Comparison of ENCODE assay signal across 27 mouse cellular contexts in the genomic region with DNA sequence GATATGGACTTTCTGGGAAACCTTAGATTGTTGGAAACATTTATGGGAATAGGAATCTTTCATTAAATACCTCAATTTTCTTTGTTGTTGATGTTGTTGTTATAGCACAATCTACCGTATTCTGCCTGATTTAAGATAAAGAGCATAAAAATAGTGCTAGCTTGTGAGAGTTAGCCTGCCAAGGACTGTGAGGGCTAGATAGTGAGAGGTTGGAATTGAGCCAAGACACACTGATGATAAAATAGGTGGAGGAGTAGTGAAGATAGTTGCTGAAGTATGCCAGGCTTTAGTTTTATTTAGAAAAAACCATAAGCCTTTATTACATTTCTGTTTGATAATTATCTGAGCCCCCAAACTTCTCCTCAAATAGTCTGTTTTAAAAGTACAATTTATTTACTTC. TPM values are rescaled to one million over a fixed set of nuclear protein-coding genes. Genes with fewer than 3 reads are reported as not detected.
DNase-seq lines count a peak whose midpoint lies in the region; ATAC-seq lines count a peak whose summit lies in the region.
"Had no signal": no experiment of that assay in that cellular context is flagged by ENCODE, and none has a peak within 500 bp of the region (broad histone marks: within the 10 kb centered on the region; RNA-seq: fewer than 3 reads in every experiment).

No protein-coding gene starts in this region.

- no peak overlapping the region; the same call in 1 of the 2 replicates for H3K4me2 ChIP-seq in liver, embryonic 11.5 days
- H3K4me2 ChIP-seq in liver, embryonic 12.5 days, result peak overlapping the region; percentile 12; the same call in 1 of the 2 replicates
- H3K4me2 ChIP-seq: embryonic facial prominence, embryonic 12.5 days; forebrain, embryonic 13.5 days; heart, embryonic 11.5 days; hindbrain, embryonic 13.5 days; limb, embryonic 12.5 days; neural tube, embryonic 12.5 days had no signal

- no peak for DNase-seq in liver, embryonic 11.5 days (ENCODE audit: low spot score)
- no peak for DNase-seq in liver
- DNase-seq in brain, adult 2 months (ENCODE audit: low read depth, low spot score), result peak; percentile 47
- no peak for DNase-seq in Muller cell, postnatal 12 days (ENCODE audit: inconsistent ontology term)
- DNase-seq: adrenal gland, postnatal 14 days; cerebellum, adult 11-12 months; cerebellum, postnatal 14 days; gastrocnemius, adult 2 months; heart, postnatal 36 days; kidney, adult 9 months; kidney, postnatal 14 days; lung, adult 2 months; lung, postnatal 14 days; midbrain, embryonic 14.5 days; right cerebral cortex, postnatal 14 days; spleen, adult 18-20 months had no signal

- no peaks in the 10 kb centered on the region for H3K9me3 ChIP-seq in liver, embryonic 11.5 days (ENCODE audit: control insufficient read depth, low read length)
- H3K9me3 ChIP-seq in liver, embryonic 12.5 days (replicated peaks), result no peaks in the 10 kb centered on the region
- H3K9me3 ChIP-seq: embryonic facial prominence, embryonic 12.5 days; forebrain, embryonic 13.5 days; hindbrain, embryonic 13.5 days; limb, embryonic 12.5 days; neural tube, embryonic 12.5 days had no signal

- H3K27ac ChIP-seq in liver, embryonic 11.5 days (ENCODE audit: low read depth, low read length), result no peak overlapping the region
- no peak overlapping the region for H3K27ac ChIP-seq in liver, embryonic 12.5 days
- H3K27ac ChIP-seq: embryonic facial prominence, embryonic 12.5 days; forebrain, embryonic 13.5 days; gastrocnemius, adult 2 months; hindbrain, embryonic 13.5 days; limb, embryonic 12.5 days; neural tube, embryonic 12.5 days had no signal

- no peak overlapping the region for H3K9ac ChIP-seq in liver, embryonic 11.5 days (ENCODE audit: low read depth, low read length)
- no peak overlapping the region for H3K9ac ChIP-seq in liver, embryonic 12.5 days
- H3K9ac ChIP-seq: embryonic facial prominence, embryonic 12.5 days; forebrain, embryonic 13.5 days; hindbrain, embryonic 13.5 days; limb, embryonic 12.5 days; neural tube, embryonic 12.5 days had no signal

- H3K4me1 ChIP-seq in liver, embryonic 11.5 days (replicated peaks; ENCODE audit: control insufficient read depth, insufficient read depth, low read length), result peaks cover 2% of the 10 kb centered on the region; the same call in 1 of the 2 replicates
- H3K4me1 ChIP-seq in liver, embryonic 12.5 days, result peaks cover 18% of the 10 kb centered on the region
- H3K4me1 ChIP-seq: embryonic facial prominence, embryonic 12.5 days; forebrain, embryonic 13.5 days; hindbrain, embryonic 13.5 days; limb, embryonic 12.5 days; neural tube, embryonic 12.5 days had no signal

- 70% methylated on average over 1 of the region's 1 CpGs for WGBS in liver, embryonic 11.5 days
- WGBS in liver, embryonic 12.5 days (ENCODE audit: insufficient replicate concordance), result 20% methylated on average over 1 of the region's 1 CpGs

- peaks cover 7% of the 10 kb centered on the region for H3K36me3 ChIP-seq in liver, embryonic 11.5 days (ENCODE audit: control insufficient read depth, insufficient read depth, low read length)
- peaks cover 65% of the 10 kb centered on the region for H3K36me3 ChIP-seq in liver, embryonic 12.5 days

- H3K27me3 ChIP-seq in liver, embryonic 11.5 days (replicated peaks; ENCODE audit: control insufficient read depth, insufficient read depth, low read length), result no peaks in the 10 kb centered on the region
- H3K27me3 ChIP-seq in liver, embryonic 12.5 days (replicated peaks), result no peaks in the 10 kb centered on the region
- H3K27me3 ChIP-seq: embryonic facial prominence, embryonic 12.5 days; forebrain, embryonic 13.5 days; hindbrain, embryonic 13.5 days; limb, embryonic 12.5 days; neural tube, embryonic 12.5 days had no signal

- peak; percentile 75 for ATAC-seq in liver, embryonic 11.5 days (replicated peaks; ENCODE audit: low FRiP score)
- peak; percentile 73; the same call in 1 of the 2 replicates for ATAC-seq in liver, embryonic 12.5 days
- ATAC-seq in megakaryocyte progenitor cell, adult 5-6 weeks (replicated peaks; ENCODE audit: poor library complexity), result peak; percentile 88
- ATAC-seq in activated CD4-positive, CD25-positive, alpha-beta regulatory T cell, adult 4 months, result no peak
- no peak for ATAC-seq in frontal cortex, adult (ENCODE audit: low TSS enrichment)

- H3K4me3 ChIP-seq in liver, embryonic 11.5 days (ENCODE audit: low read depth, low read length), result no peak overlapping the region
- H3K4me3 ChIP-seq in liver, embryonic 12.5 days, result no peak overlapping the region
- H3K4me3 ChIP-seq: embryonic facial prominence, embryonic 12.5 days; erythroblast, embryonic 14.5 days; forebrain, embryonic 13.5 days; gastrocnemius, adult 2 months; hindbrain, embryonic 13.5 days; limb, embryonic 12.5 days; neural tube, embryonic 12.5 days had no signal

RNA-seq across cellular contexts. Expression of a gene that starts 14.4 kb away (rescaled TPM):
- 292 and 308 TPM in 2 replicates for polyA plus RNA-seq in liver, embryonic 11.5 days (2014; fragmentation: Nextera tagmentation; extraction: Ambion mirVana)
- 201 and 209 TPM in 2 replicates for polyA plus RNA-seq in liver, embryonic 12.5 days (2016; fragmentation: Nextera tagmentation; extraction: Ambion mirVana)
- 81.5 and 91.3 TPM in 2 replicates for total RNA-seq in megakaryocyte progenitor cell, adult 5-6 weeks (2015)
- total RNA-seq in megakaryocyte progenitor cell, adult 5-6 weeks (2017), result 177 and 196 TPM in 2 replicates
- polyA plus RNA-seq in activated CD4-positive, CD25-positive, alpha-beta regulatory T cell, adult 4 months (2017; shearing (Covaris generic)), result 100 to 1,000 TPM; 109 to 118 TPM

Comparison
In these comparisons a context has a peak if more than half of its experiments do, and no peak if none do; other contexts are left out.
1. ATAC-seq: peak in liver, embryonic 11.5 days (single experiment), liver, embryonic 12.5 days (single experiment) and megakaryocyte progenitor cell, adult 5-6 weeks (single experiment); none in activated CD4-positive, CD25-positive, alpha-beta regulatory T cell, adult 4 months (single experiment) and frontal cortex, adult (single experiment).